Mouse (Mus musculus) embryonic facial prominence, embryonic 11.5 days (tissue): ENCODE results near the gene Ptpn3. TPM values are rescaled to one million over a fixed set of nuclear protein-coding genes. Genes with fewer than 3 reads are reported as not detected.
A peak's percentile ranks its signal among the peaks of the same experiment; 100 is the strongest.
"Not testable (repeated sequence)": the region's sequence is repeated elsewhere in the genome, so short reads cannot be mapped to it uniquely, and the experiment has no call there.

ENCODE experiments used
- ATAC-seq: fragments of 200-750 bp; cut with Nextera tagmentation; replicated peaks from 2 replicates; pipeline ENCODE4 v1.8.0; 2017; ENCODE audit warnings: low read depth; ENCODE audit not compliant: insufficient number of reproducible peaks, low FRiP score, low TSS enrichment
- DNase-seq: peaks from one replicate; pipeline ENCODE4 v3.0.0-alpha.2; 2015; ENCODE audit warnings: low spot score
- H3K27ac ChIP-seq: fragments of 300-500 bp; sonication (generic); replicated peaks from 2 replicates; pipeline ENCODE4 v1.5.1; 2014; ENCODE audit warnings: mild to moderate bottlenecking, low read depth, low read length, control low read depth
- H3K27me3 ChIP-seq: fragments of 300-500 bp; sonication (generic); 2 replicates; pipeline ENCODE4 v1.6.1; 2014; ENCODE audit warnings: mild to moderate bottlenecking, low read length, moderate library complexity, mixed read lengths; ENCODE audit not compliant: control insufficient read depth, insufficient read depth
- H3K36me3 ChIP-seq: fragments of 300-500 bp; sonication (generic); replicated peaks from 2 replicates; pipeline ENCODE4 v1.6.1; 2014; ENCODE audit warnings: low read depth, mild to moderate bottlenecking, low read length, moderate library complexity, mixed read lengths; ENCODE audit not compliant: control insufficient read depth, insufficient read depth
- H3K4me1 ChIP-seq: fragments of 300-500 bp; sonication (generic); 2 replicates; pipeline ENCODE4 v1.6.1; 2014; ENCODE audit warnings: low read length, mixed read lengths; ENCODE audit not compliant: control insufficient read depth, insufficient read depth
- H3K4me2 ChIP-seq: fragments of 300-500 bp; sonication (generic); 2 replicates; pipeline ENCODE4 v1.6.1; 2014; ENCODE audit warnings: low read depth, mild to moderate bottlenecking, control low read depth, low read length, moderate library complexity
- H3K4me3 ChIP-seq: fragments of 300-500 bp; sonication (generic); 2 replicates; pipeline ENCODE4 v1.5.1; 2014; ENCODE audit warnings: low read depth, low read length, control low read depth
- H3K9ac ChIP-seq: fragments of 300-500 bp; sonication (generic); replicated peaks from 2 replicates; pipeline ENCODE4 v1.6.1; 2014; ENCODE audit warnings: mild to moderate bottlenecking, control low read depth, low read length
- H3K9me3 ChIP-seq: fragments of 300-500 bp; sonication (generic); replicated peaks from 2 replicates; pipeline ENCODE4 v1.6.1; 2016; ENCODE audit warnings: mild to moderate bottlenecking, low read length, inconsistent platforms, mixed read lengths; ENCODE audit not compliant: control insufficient read depth
- WGBS: fragments of 180-500 bp; shearing (Covaris S2); extraction: QIAGEN DNeasy Blood & Tissue Kit; methylation state at CpG from one replicate; pipeline ENCODE4 v1.1.7; 2014; 5-methylcytosine and 5-hydroxymethylcytosine counted together
- polyA plus RNA-seq: library from polyadenylated mRNA; unstranded; fragments of >200 nt; fragmentation: Nextera tagmentation; extraction: Ambion mirVana; gene quantifications from 2 replicates; pipeline ENCODE4 v1.2.1, GENCODE M21; 2014

Ptpn3 gene
- polyA plus RNA-seq, 1 experiment from 2014 or later = 1.9 TPM

- no peak overlapping the region for H3K4me3 ChIP-seq
- DNase-seq (no peak), ATAC-seq (no peak)
- no peak overlapping the region for H3K4me2 ChIP-seq
- no peaks in the 10 kb centered on the region for H3K9me3 ChIP-seq
- 91% methylated on average over 11 of the region's 11 CpGs for WGBS
- no peaks in the 10 kb centered on the region for H3K27me3 ChIP-seq
- H3K27ac ChIP-seq = no peak overlapping the region
- no peak overlapping the region for H3K9ac ChIP-seq
- no peaks in the 10 kb centered on the region for H3K36me3 ChIP-seq
- no peaks in the 10 kb centered on the region; the same call in 1 of the 2 replicates for H3K4me1 ChIP-seq
These were observed 96.9 kb downstream of the Ptpn3 start for GRCm38 (mm10) chr4:57204780-57205179.

GRCm38 (mm10) chr4:57202660-57203361, 98.8 kb downstream of the Ptpn3 start:
- Histone ChIP-seq H3K9me3 (no peaks in the 10 kb centered on the region), H3K4me1 (no peaks in the 10 kb centered on the region; the same call in 1 of the 2 replicates), H3K36me3 (no peaks in the 10 kb centered on the region), H3K9ac (no peak overlapping the region), H3K27me3 (no peaks in the 10 kb centered on the region), H3K27ac (no peak overlapping the region), H3K4me3 (no peak overlapping the region), H3K4me2 (no peak overlapping the region)
- DNase-seq (peak; percentile 50), ATAC-seq (no peak)
- WGBS = 49% methylated on average over 10 of the region's 10 CpGs

- WGBS = 29% methylated on average over 7 of the region's 7 CpGs
- H3K27ac ChIP-seq = no peak overlapping the region
- ATAC-seq (no peak), DNase-seq (peak; percentile 28)
- no peak overlapping the region for H3K9ac ChIP-seq
- no peaks in the 10 kb centered on the region for H3K36me3 ChIP-seq
- no peaks in the 10 kb centered on the region for H3K27me3 ChIP-seq
- H3K4me2 ChIP-seq = no peak overlapping the region
- no peaks in the 10 kb centered on the region; the same call in 1 of the 2 replicates for H3K4me1 ChIP-seq
- no peak overlapping the region for H3K4me3 ChIP-seq
- H3K9me3 ChIP-seq = no peaks in the 10 kb centered on the region
These were observed 99.5 kb downstream of the Ptpn3 start for GRCm38 (mm10) chr4:57202132-57202531.

GRCm38 (mm10) chr4:57200661-57201060, 101.0 kb downstream of the Ptpn3 start:
- DNase-seq (no peak), ATAC-seq (no peak)
- H3K9ac ChIP-seq = no peak overlapping the region
- no peak overlapping the region for H3K4me2 ChIP-seq
- no peaks in the 10 kb centered on the region for H3K36me3 ChIP-seq
- 91% methylated on average over 6 of the region's 6 CpGs for WGBS
- H3K4me1 ChIP-seq = no peaks in the 10 kb centered on the region; the same call in 1 of the 2 replicates
- no peaks in the 10 kb centered on the region for H3K27me3 ChIP-seq
- H3K4me3 ChIP-seq = no peak overlapping the region
- H3K9me3 ChIP-seq = no peaks in the 10 kb centered on the region
- H3K27ac ChIP-seq = no peak overlapping the region

GRCm38 (mm10) chr4:57198666-57199393, 102.8 kb downstream of the Ptpn3 start:
- WGBS = 96% methylated on average over 20 of the region's 20 CpGs
- H3K4me1 ChIP-seq, H3K9me3 ChIP-seq, H3K27ac ChIP-seq, H3K4me3 ChIP-seq, H3K9ac ChIP-seq, H3K36me3 ChIP-seq, DNase-seq, H3K4me2 ChIP-seq, ATAC-seq, H3K27me3 ChIP-seq: not testable (repeated sequence)

GRCm38 (mm10) chr4:57191543-57192283, 109.9 kb downstream of the Ptpn3 start:
- Histone ChIP-seq H3K9me3 (no peaks in the 10 kb centered on the region), H3K27ac (no peak overlapping the region), H3K4me2 (no peak overlapping the region), H3K27me3 (no peaks in the 10 kb centered on the region), H3K4me3 (no peak overlapping the region), H3K9ac (no peak overlapping the region), H3K4me1 (no peaks in the 10 kb centered on the region), H3K36me3 (no peaks in the 10 kb centered on the region)
- ATAC-seq (no peak), DNase-seq (no peak)
- WGBS = 76% methylated on average over 9 of the region's 9 CpGs

GRCm38 (mm10) chr4:57189881-57190280, 111.8 kb downstream of the Ptpn3 start:
- Histone ChIP-seq H3K4me2 (no peak overlapping the region), H3K9me3 (no peaks in the 10 kb centered on the region), H3K9ac (no peak overlapping the region), H3K36me3 (no peaks in the 10 kb centered on the region), H3K27me3 (no peaks in the 10 kb centered on the region), H3K27ac (no peak overlapping the region), H3K4me3 (no peak overlapping the region), H3K4me1 (peaks cover 2% of the 10 kb centered on the region; the same call in 1 of the 2 replicates)
- no peak for DNase-seq
- 85% methylated on average over 2 of the region's 2 CpGs for WGBS
- no peak for ATAC-seq
